Mouse (Mus musculus) splenic B cell, adult 2 months (primary cell): ENCODE results near the gene Zfp949.
"Not testable (repeated sequence)": the region's sequence is repeated elsewhere in the genome, so short reads cannot be mapped to it uniquely, and the experiment has no call there.

Source experiments
- DNase-seq: peaks from one replicate; pipeline ENCODE4 v3.0.0-alpha.2; 2011; ENCODE audit warnings: low read depth, low spot score
- H3K27me3 ChIP-seq: 2 replicates; pipeline ENCODE4 v1.6.1; 2012; ENCODE audit warnings: mild to moderate bottlenecking, low read length, moderate library complexity, mixed read lengths; ENCODE audit not compliant: control insufficient read depth, poor library complexity, insufficient read depth, severe bottlenecking
- H3K36me3 ChIP-seq: 2 replicates; pipeline ENCODE4 v1.6.1; 2012; ENCODE audit warnings: mild to moderate bottlenecking, low read length, moderate library complexity, mixed read lengths; ENCODE audit not compliant: control insufficient read depth, poor library complexity, insufficient read depth, severe bottlenecking

Gene Zfp949

GRCm38 (mm10) chr9:88525341-88525740 is 22.5 kb upstream of the Zfp949 start:
- peaks cover 2% of the 10 kb centered on the region; the same call in 1 of the 2 replicates for H3K36me3 ChIP-seq
- DNase-seq = no peak
- H3K27me3 ChIP-seq = no peaks in the 10 kb centered on the region

- H3K27me3 ChIP-seq = no peaks in the 10 kb centered on the region
- DNase-seq = no peak
- H3K36me3 ChIP-seq = no peaks in the 10 kb centered on the region
Observed at GRCm38 (mm10) chr9:88527956-88528355, 19.9 kb upstream of the Zfp949 start.

- no peak for DNase-seq
- H3K36me3 ChIP-seq = no peaks in the 10 kb centered on the region
Observed at GRCm38 (mm10) chr9:88528736-88529135, 19.1 kb upstream of the Zfp949 start.

GRCm38 (mm10) chr9:88529571-88529970 is 18.2 kb upstream of the Zfp949 start:
- no peak for DNase-seq
- Histone ChIP-seq H3K36me3 (no peaks in the 10 kb centered on the region), H3K27me3 (no peaks in the 10 kb centered on the region)

More at GRCm38 (mm10) chr9:88528736-88529135, 19.1 kb upstream of the Zfp949 start:
- H3K27me3 ChIP-seq = no peaks in the 10 kb centered on the region

- DNase-seq = no peak
- H3K27me3 ChIP-seq = no peaks in the 10 kb centered on the region
- no peaks in the 10 kb centered on the region for H3K36me3 ChIP-seq
Observed at GRCm38 (mm10) chr9:88529979-88530580, 17.7 kb upstream of the Zfp949 start.

- Histone ChIP-seq H3K27me3 (no peaks in the 10 kb centered on the region), H3K36me3 (no peaks in the 10 kb centered on the region)
- DNase-seq = no peak
Observed at GRCm38 (mm10) chr9:88534093-88534492, 13.7 kb upstream of the Zfp949 start.

GRCm38 (mm10) chr9:88539546-88540224 is 8.1 kb upstream of the Zfp949 start:
- no peaks in the 10 kb centered on the region for H3K27me3 ChIP-seq
- no peak for DNase-seq
- no peaks in the 10 kb centered on the region for H3K36me3 ChIP-seq

GRCm38 (mm10) chr9:88542816-88543215 is 5.0 kb upstream of the Zfp949 start:
- peak; percentile 21 for DNase-seq
- Histone ChIP-seq H3K36me3 (no peaks in the 10 kb centered on the region), H3K27me3 (no peaks in the 10 kb centered on the region)

- DNase-seq = no peak
- no peaks in the 10 kb centered on the region for H3K27me3 ChIP-seq
- H3K36me3 ChIP-seq = no peaks in the 10 kb centered on the region
Observed at GRCm38 (mm10) chr9:88545534-88545933, 2.3 kb upstream of the Zfp949 start.

- Histone ChIP-seq H3K36me3 (no peaks in the 10 kb centered on the region), H3K27me3 (no peaks in the 10 kb centered on the region)
- peak; percentile 85 for DNase-seq
Observed at GRCm38 (mm10) chr9:88546166-88546565, 1.7 kb upstream of the Zfp949 start.

GRCm38 (mm10) chr9:88546657-88547056 is 1.2 kb upstream of the Zfp949 start:
- DNase-seq = no peak
- no peaks in the 10 kb centered on the region for H3K36me3 ChIP-seq
- no peaks in the 10 kb centered on the region for H3K27me3 ChIP-seq

GRCm38 (mm10) chr9:88547270-88547669 is 550 bp upstream of the Zfp949 start:
- H3K27me3 ChIP-seq = no peaks in the 10 kb centered on the region
- DNase-seq = peak; percentile 74
- no peaks in the 10 kb centered on the region for H3K36me3 ChIP-seq

- DNase-seq = no peak
- no peaks in the 10 kb centered on the region for H3K36me3 ChIP-seq
- no peaks in the 10 kb centered on the region for H3K27me3 ChIP-seq
Observed at GRCm38 (mm10) chr9:88548614-88548945, 760 bp downstream of the Zfp949 start.

GRCm38 (mm10) chr9:88553071-88553470 is 5.3 kb downstream of the Zfp949 start:
- no peaks in the 10 kb centered on the region for H3K27me3 ChIP-seq
- no peak for DNase-seq
- H3K36me3 ChIP-seq = no peaks in the 10 kb centered on the region; the same call in 1 of the 2 replicates

- no peak for DNase-seq
Observed at GRCm38 (mm10) chr9:88558146-88558545, 10.3 kb downstream of the Zfp949 start.

GRCm38 (mm10) chr9:88561476-88561875 is 13.7 kb downstream of the Zfp949 start:
- not testable (repeated sequence) for DNase-seq, H3K27me3 ChIP-seq, H3K36me3 ChIP-seq

More at GRCm38 (mm10) chr9:88558146-88558545, 10.3 kb downstream of the Zfp949 start:
- H3K27me3 ChIP-seq = no peaks in the 10 kb centered on the region
- no peaks in the 10 kb centered on the region; the same call in 1 of the 2 replicates for H3K36me3 ChIP-seq
